Mouse (Mus musculus) liver, embryonic 15.5 days (tissue): ENCODE measurements around the gene Fam167b. TPM values are rescaled to one million over a fixed set of nuclear protein-coding genes. Genes with fewer than 3 reads are reported as not detected.
A peak's percentile ranks its signal among the peaks of the same experiment; 100 is the strongest.

Experiments used
- ATAC-seq: fragments of 200-750 bp; cut with Nextera tagmentation; 2 replicates; pipeline ENCODE4 v1.8.0; 2017; ENCODE audit warnings: moderate number of reproducible peaks, mild to moderate bottlenecking, moderate library complexity; ENCODE audit not compliant: insufficient read depth
- H3K27ac ChIP-seq: fragments of 300-500 bp; sonication (generic); replicated peaks from 2 replicates; pipeline ENCODE4 v1.5.1; 2015; ENCODE audit warnings: mild to moderate bottlenecking, inconsistent platforms
- H3K27me3 ChIP-seq: fragments of 300-500 bp; sonication (generic); 2 replicates; pipeline ENCODE4 v1.6.1; 2015; ENCODE audit warnings: mild to moderate bottlenecking, inconsistent platforms
- H3K36me3 ChIP-seq: fragments of 300-500 bp; sonication (generic); replicated peaks from 2 replicates; pipeline ENCODE4 v1.6.1; 2015; ENCODE audit warnings: moderate library complexity, mild to moderate bottlenecking, inconsistent platforms
- H3K4me1 ChIP-seq: fragments of 300-500 bp; sonication (generic); replicated peaks from 2 replicates; pipeline ENCODE4 v1.6.1; 2015; ENCODE audit warnings: inconsistent platforms
- H3K4me2 ChIP-seq: fragments of 300-500 bp; sonication (generic); 2 replicates; pipeline ENCODE4 v1.6.1; 2015; ENCODE audit warnings: moderate library complexity, mild to moderate bottlenecking, inconsistent platforms
- H3K4me3 ChIP-seq: fragments of 300-500 bp; sonication (generic); replicated peaks from 2 replicates; pipeline ENCODE4 v1.5.1; 2015; ENCODE audit warnings: mild to moderate bottlenecking, inconsistent platforms
- H3K9ac ChIP-seq: fragments of 300-500 bp; sonication (generic); 2 replicates; pipeline ENCODE4 v1.6.1; 2015; ENCODE audit warnings: moderate library complexity, mild to moderate bottlenecking, inconsistent platforms
- H3K9me3 ChIP-seq: fragments of 300-500 bp; sonication (generic); replicated peaks from 2 replicates; pipeline ENCODE4 v1.6.1; 2016; ENCODE audit warnings: inconsistent platforms
- WGBS: fragments of 180-500 bp; shearing (Covaris S2); methylation state at CpG from one replicate; pipeline ENCODE4 v1.1.7; 2015; ENCODE audit warnings: mixed read lengths; ENCODE audit not compliant: insufficient replicate concordance; 5-methylcytosine and 5-hydroxymethylcytosine counted together
- polyA plus RNA-seq: library from polyadenylated mRNA; unstranded; fragments of >200 nt; fragmentation: Nextera tagmentation; extraction: Ambion mirVana; gene quantifications from 2 replicates; pipeline ENCODE4 v1.2.1, GENCODE M21; 2015

The Fam167b gene
- polyA plus RNA-seq, 1 experiment from 2014 or later = 7.2 TPM

GRCm38 (mm10) chr4:129600233-129601158 lies 22.1 kb upstream of the Fam167b start, which contains the start of the genes Eif3i and Tmem234:
TSS of gene Eif3i (minus strand) at chr4:129600648.
TSS of gene Tmem234 (plus strand) at chr4:129600668.
- Histone ChIP-seq H3K27me3 (no peaks in the 10 kb centered on the region), H3K4me1 (peaks cover 37% of the 10 kb centered on the region), H3K9ac (peak within 1 kb of the TSS; percentile 88), H3K27ac (peak within 1 kb of the TSS; percentile 86), H3K4me3 (peak within 1 kb of the TSS; percentile 81), H3K9me3 (no peaks in the 10 kb centered on the region), H3K4me2 (peak within 1 kb of the TSS; percentile 87), H3K36me3 (peaks cover 65% of the 10 kb centered on the region)
- ATAC-seq = peak; percentile 92
- WGBS = under 1% methylated on average over 74 of the region's 74 CpGs

- ATAC-seq = peak; percentile 76
- no peak overlapping the region for H3K4me3 ChIP-seq
- H3K9ac ChIP-seq = 0 out of 2 replicates have a peak overlapping the region, but pooled peaks have one; percentile 3
- H3K4me1 ChIP-seq = peaks cover 58% of the 10 kb centered on the region
- peak overlapping the region; percentile 50 for H3K4me2 ChIP-seq
- H3K36me3 ChIP-seq = peaks cover 35% of the 10 kb centered on the region
- peak overlapping the region; percentile 87 for H3K27ac ChIP-seq
- no peaks in the 10 kb centered on the region for H3K27me3 ChIP-seq
- no peaks in the 10 kb centered on the region for H3K9me3 ChIP-seq
- WGBS = 28% methylated on average over 4 of the region's 4 CpGs
Measured at GRCm38 (mm10) chr4:129588865-129589264, 10.5 kb upstream of the Fam167b start.

DNA sequence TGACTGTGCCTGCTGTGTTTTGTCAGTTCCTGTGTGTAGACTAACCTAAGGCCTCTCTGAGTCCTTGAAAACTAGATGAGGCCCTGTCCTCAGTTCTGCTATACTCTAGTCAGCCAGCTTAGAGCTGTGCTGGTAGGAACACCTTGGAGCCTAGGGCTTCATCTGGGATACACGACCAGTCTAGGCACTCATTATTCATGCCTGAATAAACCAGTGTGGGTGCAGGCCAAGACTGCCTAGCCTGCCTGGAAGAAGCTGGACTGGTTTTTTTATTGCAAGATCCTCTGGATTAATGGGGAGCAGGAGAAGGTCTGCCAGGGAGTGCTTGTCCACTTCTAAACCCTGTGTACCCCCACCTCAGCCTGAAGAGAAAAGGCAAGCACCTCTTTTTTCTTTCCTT lies 8.6 kb upstream of the Fam167b start:
- no peaks in the 10 kb centered on the region for H3K9me3 ChIP-seq
- WGBS = 74% methylated on average over 1 of the region's 1 CpGs
- no peak for ATAC-seq
- peaks cover 15% of the 10 kb centered on the region for H3K36me3 ChIP-seq
- no peaks in the 10 kb centered on the region for H3K27me3 ChIP-seq
- H3K27ac ChIP-seq = no peak overlapping the region; the same call in 1 of the 2 replicates
- H3K9ac ChIP-seq = no peak overlapping the region
- H3K4me1 ChIP-seq = peaks cover 58% of the 10 kb centered on the region
- no peak overlapping the region for H3K4me3 ChIP-seq
- H3K4me2 ChIP-seq = no peak overlapping the region

GRCm38 (mm10) chr4:129585773-129586172 lies 7.4 kb upstream of the Fam167b start:
- Histone ChIP-seq H3K9me3 (no peaks in the 10 kb centered on the region), H3K9ac (peak overlapping the region; percentile 60), H3K4me2 (peak overlapping the region; percentile 89), H3K4me1 (peaks cover 58% of the 10 kb centered on the region), H3K4me3 (peak overlapping the region; percentile 64), H3K27me3 (no peaks in the 10 kb centered on the region), H3K27ac (peak overlapping the region; percentile 81), H3K36me3 (peaks cover 4% of the 10 kb centered on the region)
- ATAC-seq = peak; percentile 49
- WGBS = 32% methylated on average over 9 of the region's 9 CpGs

- Histone ChIP-seq H3K9me3 (no peaks in the 10 kb centered on the region), H3K4me1 (peaks cover 54% of the 10 kb centered on the region)
- ATAC-seq = peak; percentile 71
Measured at GRCm38 (mm10) chr4:129584884-129585608, 6.7 kb upstream of the Fam167b start.

DNA sequence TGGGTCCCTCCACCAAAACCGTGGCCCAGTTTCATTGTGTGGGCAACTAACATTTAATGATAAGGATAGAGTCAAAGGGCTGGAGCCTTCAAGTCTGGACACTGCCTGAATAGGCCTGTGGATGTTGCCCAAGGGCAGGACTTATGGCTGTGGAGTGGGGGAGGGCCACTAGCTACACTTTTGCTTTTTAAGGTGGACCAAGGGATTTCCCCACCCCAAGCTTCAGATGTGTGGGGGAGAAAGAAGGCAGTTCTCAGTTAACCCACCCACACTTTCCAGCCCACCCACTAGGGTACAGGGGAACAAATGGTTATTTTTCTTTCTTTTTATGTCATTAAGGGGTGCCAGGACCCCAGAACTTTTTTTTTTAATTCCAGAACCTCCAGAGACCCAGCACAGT lies 6.0 kb upstream of the Fam167b start:
- Histone ChIP-seq H3K36me3 (no peaks in the 10 kb centered on the region), H3K4me3 (peak overlapping the region; percentile 64), H3K9me3 (no peaks in the 10 kb centered on the region), H3K4me2 (peak overlapping the region; percentile 89), H3K9ac (peak overlapping the region; percentile 60), H3K4me1 (peaks cover 47% of the 10 kb centered on the region), H3K27me3 (no peaks in the 10 kb centered on the region), H3K27ac (peak overlapping the region; percentile 81; the same call in 1 of the 2 replicates)
- ATAC-seq = no peak
- WGBS = 54% methylated on average over 1 of the region's 1 CpGs

More at GRCm38 (mm10) chr4:129584884-129585608, 6.7 kb upstream of the Fam167b start:
- Histone ChIP-seq H3K9ac (peak overlapping the region; percentile 60), H3K36me3 (no peaks in the 10 kb centered on the region), H3K27ac (peak overlapping the region; percentile 81), H3K4me2 (peak overlapping the region; percentile 89), H3K4me3 (peak overlapping the region; percentile 64), H3K27me3 (no peaks in the 10 kb centered on the region)
- WGBS = 1% methylated on average over 36 of the region's 36 CpGs

DNA sequence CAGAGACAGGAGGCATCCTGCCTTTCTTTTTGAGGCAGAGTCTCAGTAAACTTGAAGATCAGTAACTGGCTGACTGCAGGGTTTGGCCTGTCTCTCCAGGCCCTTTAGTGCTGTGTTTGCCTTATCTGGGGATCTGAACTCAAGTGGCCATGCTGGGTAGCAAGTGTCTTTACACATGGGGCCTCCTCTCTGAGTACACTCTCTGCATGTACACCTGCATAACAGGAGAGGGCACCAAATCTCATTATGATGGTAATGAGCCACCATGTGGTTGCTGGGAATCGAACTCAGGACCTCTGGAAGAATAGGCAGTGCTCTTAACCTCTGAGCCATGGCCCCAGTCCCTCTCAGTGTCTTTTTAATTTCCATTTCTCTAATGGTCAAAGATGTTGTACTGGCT lies 3.9 kb upstream of the Fam167b start:
- Histone ChIP-seq H3K36me3 (no peaks in the 10 kb centered on the region), H3K27me3 (peaks cover 15% of the 10 kb centered on the region), H3K9me3 (no peaks in the 10 kb centered on the region), H3K27ac (no peak overlapping the region), H3K9ac (no peak overlapping the region), H3K4me2 (no peak overlapping the region), H3K4me3 (no peak overlapping the region), H3K4me1 (peaks cover 30% of the 10 kb centered on the region)
- no peak for ATAC-seq
- WGBS = 65% methylated on average over 1 of the region's 1 CpGs

DNA sequence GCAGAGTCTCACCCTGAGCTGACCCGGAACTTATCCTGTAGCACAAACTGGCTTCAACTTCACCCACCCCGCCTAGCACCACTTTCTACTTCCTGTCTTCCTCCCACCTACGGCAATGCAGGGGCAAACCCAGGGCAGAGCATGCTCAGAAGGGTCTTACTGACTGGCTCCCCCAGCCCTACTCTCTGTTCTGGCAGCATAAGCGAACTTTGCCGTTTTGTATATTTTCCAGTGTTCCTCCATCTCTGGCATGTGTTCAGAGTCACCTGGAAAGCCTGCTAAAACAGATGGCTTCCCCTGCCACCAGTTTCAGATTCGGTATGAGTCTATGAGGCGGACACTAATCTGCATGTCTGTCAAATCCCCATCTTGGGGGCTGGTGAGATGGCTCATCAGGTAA lies 2.0 kb upstream of the Fam167b start:
- WGBS = 53% methylated on average over 7 of the region's 7 CpGs
- H3K4me3 ChIP-seq = no peak overlapping the region
- no peaks in the 10 kb centered on the region for H3K36me3 ChIP-seq
- H3K27ac ChIP-seq = no peak overlapping the region
- no peak overlapping the region for H3K4me2 ChIP-seq
- no peaks in the 10 kb centered on the region for H3K9me3 ChIP-seq
- H3K9ac ChIP-seq = no peak overlapping the region
- ATAC-seq = no peak
- H3K4me1 ChIP-seq = peaks cover 21% of the 10 kb centered on the region
- H3K27me3 ChIP-seq = peaks cover 24% of the 10 kb centered on the region

DNA sequence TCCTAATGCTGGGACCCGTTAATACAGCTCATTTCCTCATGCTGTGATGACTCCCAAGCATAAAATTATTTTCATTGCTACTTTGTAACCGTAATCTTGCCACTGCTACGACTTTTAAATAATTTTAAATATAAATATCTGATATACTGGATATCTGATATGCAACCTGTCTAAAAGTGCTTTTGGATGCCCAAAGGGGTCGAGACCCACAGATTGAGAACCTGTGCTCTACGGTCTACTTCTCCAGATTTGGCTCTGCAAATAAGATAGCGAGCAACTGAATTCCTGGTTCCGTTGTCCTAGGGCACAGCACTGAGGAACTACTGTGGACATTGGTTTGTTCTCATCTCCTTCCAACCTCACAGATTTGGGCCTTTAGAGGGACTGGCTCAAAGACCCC lies 661 bp downstream of the Fam167b start:
- H3K4me2 ChIP-seq = no peak overlapping the region
- no peak for ATAC-seq
- peak overlapping the region; percentile 12; the same call in 1 of the 2 replicates for H3K4me3 ChIP-seq
- peaks cover 43% of the 10 kb centered on the region for H3K27me3 ChIP-seq
- peaks cover 10% of the 10 kb centered on the region for H3K4me1 ChIP-seq
- no peak overlapping the region for H3K27ac ChIP-seq
- H3K9me3 ChIP-seq = no peaks in the 10 kb centered on the region
- H3K36me3 ChIP-seq = no peaks in the 10 kb centered on the region
- 64% methylated on average over 7 of the region's 7 CpGs for WGBS
- H3K9ac ChIP-seq = no peak overlapping the region

DNA sequence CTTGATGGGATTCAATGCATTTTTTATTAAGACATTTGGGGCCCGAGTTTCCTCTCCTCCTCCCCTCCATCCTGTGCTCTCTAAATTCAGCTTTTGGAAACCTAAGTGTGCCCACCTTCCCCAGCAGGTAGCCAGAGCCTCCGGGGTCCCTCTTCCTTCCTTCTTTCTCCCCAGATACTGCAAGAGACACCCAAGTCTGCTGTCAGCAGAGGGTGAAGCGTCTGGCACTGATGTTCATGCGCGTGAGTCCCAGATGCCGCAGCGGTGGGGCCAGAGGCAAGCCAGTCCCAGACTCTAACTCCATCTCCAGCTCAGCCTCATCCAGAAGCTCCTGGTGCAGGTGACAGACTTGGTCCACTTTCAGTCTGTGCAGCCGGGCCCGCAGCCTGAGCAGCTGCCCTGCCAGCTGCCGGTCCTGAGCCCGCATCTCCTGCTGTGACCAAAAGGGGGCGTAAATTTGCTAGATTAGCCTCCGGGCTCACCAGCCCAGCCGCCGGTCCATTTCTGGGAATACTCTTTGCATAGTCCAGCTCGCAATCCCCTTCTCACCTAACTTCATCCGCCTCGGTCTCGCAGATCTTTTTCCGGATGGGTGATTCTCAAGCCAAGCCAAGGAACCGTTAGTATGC lies 1.4 kb downstream of the Fam167b start:
- no peak for ATAC-seq
- H3K4me3 ChIP-seq = peak overlapping the region; percentile 4; the same call in 1 of the 2 replicates
- no peaks in the 10 kb centered on the region for H3K36me3 ChIP-seq
- peaks cover 44% of the 10 kb centered on the region for H3K27me3 ChIP-seq
- no peak overlapping the region for H3K27ac ChIP-seq
- no peaks in the 10 kb centered on the region for H3K9me3 ChIP-seq
- H3K9ac ChIP-seq = peak overlapping the region; percentile 25; the same call in 1 of the 2 replicates
- peaks cover 10% of the 10 kb centered on the region for H3K4me1 ChIP-seq
- WGBS = 31% methylated on average over 21 of the region's 21 CpGs
- H3K4me2 ChIP-seq = no peak overlapping the region
